Mouse (Mus musculus): Measurements from ENCODE around the gene Col1a2. TPM values are rescaled to one million over a fixed set of nuclear protein-coding genes. Genes with fewer than 3 reads are reported as not detected.

Col1a2 gene
- total RNA-seq (2023): 0.79 TPM

GRCm38 (mm10) chr6:4504603-4505131, at the start of gene Col1a2:
Gene Col1a2, plus strand, starts transcription at chr6:4504814.

Other genes with a start within 250 kb of the Col1a2 start
- gene Casd1, start 96.0 kb downstream of the Col1a2 start, total RNA-seq (2023): 15.7 TPM
- gene Sgce, start 242.4 kb downstream of the Col1a2 start, total RNA-seq (2023): 0.79 TPM
- 0.18 TPM for gene Peg10, start 242.5 kb downstream of the Col1a2 start, total RNA-seq (2023)

Data from CD4-positive naive resting alpha-beta T cell, adult 76 days (primary cell).